Mouse (Mus musculus) thymus, adult 2 months (tissue): Measurements from ENCODE around the gene Irak4. TPM values are rescaled to one million over a fixed set of nuclear protein-coding genes. Genes with fewer than 3 reads are reported as not detected.

Experiments used
- DNase-seq: peaks from one replicate; pipeline ENCODE4 v3.0.0; 2021
- H3K27ac ChIP-seq: fragments of 200-500 bp; 2 replicates; pipeline ENCODE4 v1.5.1; 2012; ENCODE audit warnings: low read length, control low read depth; ENCODE audit not compliant: control insufficient read depth, insufficient read depth
- H3K27me3 ChIP-seq: fragments of 200-500 bp; 2 replicates; pipeline ENCODE4 v1.6.1; 2012; ENCODE audit warnings: mild to moderate bottlenecking, low read length, moderate library complexity, mixed read lengths; ENCODE audit not compliant: control insufficient read depth, insufficient read depth
- H3K36me3 ChIP-seq: fragments of 200-500 bp; 2 replicates; pipeline ENCODE4 v1.6.1; 2012; ENCODE audit warnings: mild to moderate bottlenecking, low read length, moderate library complexity; ENCODE audit not compliant: control insufficient read depth, insufficient read depth
- H3K4me1 ChIP-seq: fragments of 200-500 bp; replicated peaks from 2 replicates; pipeline ENCODE4 v1.6.1; 2012; ENCODE audit warnings: low read length; ENCODE audit not compliant: control insufficient read depth, insufficient read depth
- H3K4me3 ChIP-seq: fragments of 200-500 bp; 2 replicates; pipeline ENCODE4 v1.5.1; 2012; ENCODE audit warnings: mild to moderate bottlenecking, low read length, control low read depth, moderate library complexity; ENCODE audit not compliant: control insufficient read depth, insufficient read depth
- CTCF ChIP-seq: fragments of 200-500 bp; IDR thresholded peaks from 2 replicates; pipeline ENCODE4 v1.5.1; 2012; ENCODE audit warnings: mild to moderate bottlenecking, control low read depth, low read length, moderate library complexity, borderline replicate concordance; ENCODE audit not compliant: control insufficient read depth, poor library complexity, insufficient read depth; ENCODE audit errors: extremely low read depth
- POLR2A ChIP-seq: fragments of 200-500 bp; IDR thresholded peaks from 2 replicates; pipeline ENCODE4 v1.6.1; 2012; ENCODE audit warnings: mild to moderate bottlenecking, low read length, control low read depth, moderate library complexity; ENCODE audit not compliant: control insufficient read depth, poor library complexity, insufficient read depth; ENCODE audit errors: extremely low read depth
- WGBS: fragments of 180-500 bp; shearing (Covaris S2); methylation state at CpG from one replicate; pipeline ENCODE4 v1.1.7; 2018; 5-methylcytosine and 5-hydroxymethylcytosine counted together
- polyA plus RNA-seq: library from polyadenylated mRNA; depleted of rRNA; stranded (reverse); fragments of >200 nt; gene quantifications from 2 replicates; pipeline ENCODE4 v1.2.3, GENCODE M21; 2012; rRNA removed

Gene Irak4
- polyA plus RNA-seq, 1 experiment = 8.8 TPM

GRCm38 (mm10) chr15:94607768-94608167, 64.3 kb downstream of the Irak4 start:
- TF ChIP-seq POLR2A = no peak
- TF ChIP-seq CTCF = no peak
- 98% methylated on average over 8 of the region's 8 CpGs for WGBS
- Histone ChIP-seq H3K36me3 (no peaks in the 10 kb centered on the region), H3K4me3 (no peak overlapping the region), H3K27me3 (no peaks in the 10 kb centered on the region), H3K27ac (no peak overlapping the region), H3K4me1 (no peaks in the 10 kb centered on the region)
- DNase-seq = no peak

DNA sequence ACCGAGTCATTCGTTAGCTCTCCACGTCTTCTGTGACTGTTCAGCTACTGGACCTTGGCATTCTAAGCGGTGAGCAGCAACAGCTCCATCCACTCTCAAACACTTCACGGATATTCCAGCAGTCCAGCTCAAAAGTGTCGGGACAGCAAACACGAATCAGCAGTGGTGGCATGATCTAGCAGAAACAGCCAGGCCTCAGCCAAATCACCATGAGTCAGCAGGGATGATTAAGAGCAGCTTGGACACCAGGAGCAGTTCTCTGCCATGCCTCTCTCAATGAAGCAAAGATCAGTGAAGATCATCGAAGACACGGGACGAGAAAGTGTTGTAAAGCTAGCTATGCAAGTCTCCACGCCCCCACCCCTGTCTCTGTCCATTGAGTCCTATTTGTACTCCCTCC, 72.6 kb downstream of the Irak4 start:
- TF ChIP-seq POLR2A = no peak
- no peak for TF ChIP-seq CTCF
- Histone ChIP-seq H3K27ac (no peak overlapping the region), H3K4me1 (no peaks in the 10 kb centered on the region), H3K4me3 (no peak overlapping the region), H3K27me3 (no peaks in the 10 kb centered on the region), H3K36me3 (no peaks in the 10 kb centered on the region)
- DNase-seq = no peak
- 94% methylated on average over 11 of the region's 11 CpGs for WGBS

DNA sequence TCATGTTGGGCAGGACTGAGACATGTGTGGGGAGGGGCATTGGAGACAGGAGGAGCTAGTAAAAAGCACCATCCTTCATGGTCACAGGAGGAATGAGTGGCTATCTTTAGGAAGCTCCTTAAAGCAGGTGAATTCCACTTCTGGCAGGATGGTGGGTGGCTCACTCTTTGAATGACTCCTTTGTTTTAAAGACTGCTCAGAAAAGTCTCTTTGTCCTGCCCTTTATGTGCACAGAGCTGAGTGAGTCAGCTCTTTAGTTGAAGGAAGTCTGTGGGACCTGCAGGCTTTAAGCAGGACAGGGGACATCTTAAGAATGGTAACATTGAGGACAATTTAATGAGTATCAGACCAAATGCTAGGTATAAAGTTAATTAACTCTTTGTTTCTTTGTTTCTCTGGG, 77.5 kb downstream of the Irak4 start:
- Histone ChIP-seq H3K4me1 (no peaks in the 10 kb centered on the region), H3K27ac (no peak overlapping the region), H3K4me3 (no peak overlapping the region), H3K27me3 (no peaks in the 10 kb centered on the region), H3K36me3 (no peaks in the 10 kb centered on the region)
- no peak for TF ChIP-seq CTCF
- TF ChIP-seq POLR2A = no peak
- no peak for DNase-seq

- H3K4me3 ChIP-seq = no peak overlapping the region
- peaks cover 3% of the 10 kb centered on the region; the same call in 1 of the 2 replicates for H3K27me3 ChIP-seq
- TF ChIP-seq POLR2A (no peak), CTCF (no peak)
- no peak overlapping the region for H3K27ac ChIP-seq
- 64% methylated on average over 2 of the region's 2 CpGs for whole genome bisulfite sequencing
- no peak for DNase-seq
- H3K36me3 ChIP-seq = no peaks in the 10 kb centered on the region
- no peaks in the 10 kb centered on the region for H3K4me1 ChIP-seq
Observed at GRCm38 (mm10) chr15:94628463-94628829, 85.0 kb downstream of the Irak4 start.

GRCm38 (mm10) chr15:94628830-94629601, 85.6 kb downstream of the Irak4 start, which contains the start of gene Tmem117:
Tmem117 (plus strand) TSS chr15:94629232.
- Histone ChIP-seq H3K27me3 (peaks cover 3% of the 10 kb centered on the region; the same call in 1 of the 2 replicates), H3K4me1 (no peaks in the 10 kb centered on the region), H3K4me3 (peak within 1 kb of the TSS; percentile 11; the same call in 1 of the 2 replicates), H3K27ac (no peak within 1 kb of the TSS), H3K36me3 (no peaks in the 10 kb centered on the region)
- TF ChIP-seq CTCF (no peak), POLR2A (no peak)
- no peak for DNase-seq
- WGBS = 1% methylated on average over 95 of the region's 96 CpGs

- Histone ChIP-seq H3K27me3 (peaks cover 3% of the 10 kb centered on the region; the same call in 1 of the 2 replicates), H3K27ac (no peak overlapping the region), H3K4me3 (no peak overlapping the region), H3K4me1 (no peaks in the 10 kb centered on the region), H3K36me3 (no peaks in the 10 kb centered on the region)
- DNase-seq = no peak
- TF ChIP-seq CTCF (no peak), POLR2A (no peak)
- 84% methylated on average over 4 of the region's 4 CpGs for WGBS
Observed at GRCm38 (mm10) chr15:94630553-94630952, 87.1 kb downstream of the Irak4 start.

Other genes with a start within 250 kb of the Irak4 start
- gene Adamts20, start 78.2 kb upstream of the Irak4 start, polyA plus RNA-seq = 0.22 and 0.26 TPM in 2 replicates
- gene Pus7l, start 96 bp upstream of the Irak4 start, polyA plus RNA-seq = 6.2 and 6.4 TPM in 2 replicates
- 20.1 and 23.0 TPM in 2 replicates for gene Twf1, start 46.2 kb downstream of the Irak4 start, polyA plus RNA-seq
- gene Tmem117, start 85.6 kb downstream of the Irak4 start, polyA plus RNA-seq = 0.20 and 0.42 TPM in 2 replicates